Mouse (Mus musculus) thymus, adult 2 months (tissue): Measurements from ENCODE around the gene Prkag2. TPM values are rescaled to one million over a fixed set of nuclear protein-coding genes. Genes with fewer than 3 reads are reported as not detected.
"Not testable (repeated sequence)": the region's sequence is repeated elsewhere in the genome, so short reads cannot be mapped to it uniquely, and the experiment has no call there.

Experiments used
- DNase-seq: peaks from one replicate; pipeline ENCODE4 v3.0.0; 2021
- H3K27ac ChIP-seq: fragments of 200-500 bp; 2 replicates; pipeline ENCODE4 v1.5.1; 2012; ENCODE audit warnings: low read length, control low read depth; ENCODE audit not compliant: control insufficient read depth, insufficient read depth
- H3K27me3 ChIP-seq: fragments of 200-500 bp; 2 replicates; pipeline ENCODE4 v1.6.1; 2012; ENCODE audit warnings: mild to moderate bottlenecking, low read length, moderate library complexity, mixed read lengths; ENCODE audit not compliant: control insufficient read depth, insufficient read depth
- H3K36me3 ChIP-seq: fragments of 200-500 bp; 2 replicates; pipeline ENCODE4 v1.6.1; 2012; ENCODE audit warnings: mild to moderate bottlenecking, low read length, moderate library complexity; ENCODE audit not compliant: control insufficient read depth, insufficient read depth
- H3K4me1 ChIP-seq: fragments of 200-500 bp; replicated peaks from 2 replicates; pipeline ENCODE4 v1.6.1; 2012; ENCODE audit warnings: low read length; ENCODE audit not compliant: control insufficient read depth, insufficient read depth
- H3K4me3 ChIP-seq: fragments of 200-500 bp; 2 replicates; pipeline ENCODE4 v1.5.1; 2012; ENCODE audit warnings: mild to moderate bottlenecking, low read length, control low read depth, moderate library complexity; ENCODE audit not compliant: control insufficient read depth, insufficient read depth
- CTCF ChIP-seq: fragments of 200-500 bp; IDR thresholded peaks from 2 replicates; pipeline ENCODE4 v1.5.1; 2012; ENCODE audit warnings: mild to moderate bottlenecking, control low read depth, low read length, moderate library complexity, borderline replicate concordance; ENCODE audit not compliant: control insufficient read depth, poor library complexity, insufficient read depth; ENCODE audit errors: extremely low read depth
- POLR2A ChIP-seq: fragments of 200-500 bp; IDR thresholded peaks from 2 replicates; pipeline ENCODE4 v1.6.1; 2012; ENCODE audit warnings: mild to moderate bottlenecking, low read length, control low read depth, moderate library complexity; ENCODE audit not compliant: control insufficient read depth, poor library complexity, insufficient read depth; ENCODE audit errors: extremely low read depth
- WGBS: fragments of 180-500 bp; shearing (Covaris S2); methylation state at CpG from one replicate; pipeline ENCODE4 v1.1.7; 2018; 5-methylcytosine and 5-hydroxymethylcytosine counted together
- polyA plus RNA-seq: library from polyadenylated mRNA; depleted of rRNA; stranded (reverse); fragments of >200 nt; gene quantifications from 2 replicates; pipeline ENCODE4 v1.2.3, GENCODE M21; 2012

Prkag2 gene
- polyA plus RNA-seq, 1 experiment: 23.5 TPM

GRCm38 (mm10) chr5:24854256-24854655 lies 246.2 kb downstream of the Prkag2 start:
- Histone ChIP-seq H3K27ac (no peak overlapping the region), H3K27me3 (no peaks in the 10 kb centered on the region), H3K4me1 (no peaks in the 10 kb centered on the region), H3K36me3 (no peaks in the 10 kb centered on the region), H3K4me3 (no peak overlapping the region)
- 94% methylated on average over 3 of the region's 3 CpGs for WGBS
- DNase-seq: no peak
- TF ChIP-seq CTCF (no peak), POLR2A (no peak)

GRCm38 (mm10) chr5:24848261-24848660 lies 252.2 kb downstream of the Prkag2 start:
- not testable (repeated sequence) for H3K27me3 ChIP-seq, H3K4me1 ChIP-seq, H3K27ac ChIP-seq, H3K36me3 ChIP-seq, H3K4me3 ChIP-seq, DNase-seq
- WGBS: 96% methylated on average over 14 of the region's 14 CpGs

GRCm38 (mm10) chr5:24843841-24844240 lies 256.6 kb downstream of the Prkag2 start:
- DNase-seq: peak; percentile 6
- no peaks in the 10 kb centered on the region for H3K36me3 ChIP-seq
- no peak overlapping the region for H3K4me3 ChIP-seq
- H3K27me3 ChIP-seq: no peaks in the 10 kb centered on the region
- peaks cover 15% of the 10 kb centered on the region for H3K4me1 ChIP-seq
- WGBS: 13% methylated on average over 5 of the region's 5 CpGs
- H3K27ac ChIP-seq: peak overlapping the region; percentile 85; the same call in 1 of the 2 replicates
- TF ChIP-seq POLR2A (no peak), CTCF (no peak)

- WGBS: under 1% methylated on average over 21 of the region's 21 CpGs
- TF ChIP-seq POLR2A: no peak
- no peak for TF ChIP-seq CTCF
- Histone ChIP-seq H3K4me3 (peak overlapping the region; percentile 67), H3K36me3 (no peaks in the 10 kb centered on the region), H3K4me1 (peaks cover 15% of the 10 kb centered on the region), H3K27me3 (no peaks in the 10 kb centered on the region), H3K27ac (peak overlapping the region; percentile 85)
- DNase-seq: no peak
Measured at GRCm38 (mm10) chr5:24843103-24843475, 257.4 kb downstream of the Prkag2 start.

GRCm38 (mm10) chr5:24842274-24843102 lies 258.0 kb downstream of the Prkag2 start, which contains the start of gene Rheb:
Gene Rheb, minus strand, starts transcription at chr5:24842624.
- no peaks in the 10 kb centered on the region for H3K36me3 ChIP-seq
- no peaks in the 10 kb centered on the region for H3K27me3 ChIP-seq
- peak within 1 kb of the TSS; percentile 95 for H3K4me3 ChIP-seq
- under 1% methylated on average over 92 of the region's 92 CpGs for WGBS
- peaks cover 15% of the 10 kb centered on the region for H3K4me1 ChIP-seq
- H3K27ac ChIP-seq: peak within 1 kb of the TSS; percentile 89
- TF ChIP-seq CTCF (peak; percentile 77), POLR2A (peak; percentile 17)
- peak; percentile 97 for DNase-seq

- under 1% methylated on average over 50 of the region's 50 CpGs for WGBS
- H3K36me3 ChIP-seq: no peaks in the 10 kb centered on the region
- DNase-seq: no peak
- TF ChIP-seq CTCF (no peak), POLR2A (no peak)
- H3K27me3 ChIP-seq: no peaks in the 10 kb centered on the region
- H3K4me3 ChIP-seq: peak overlapping the region; percentile 95
- H3K4me1 ChIP-seq: peaks cover 15% of the 10 kb centered on the region
- peak overlapping the region; percentile 89 for H3K27ac ChIP-seq
Measured at GRCm38 (mm10) chr5:24841662-24842273, 258.7 kb downstream of the Prkag2 start.
